Mouse (Mus musculus) ES-E14 (cell line): Measurements from ENCODE around the gene Sufu. TPM values are rescaled to one million over a fixed set of nuclear protein-coding genes. Genes with fewer than 3 reads are reported as not detected.

ENCODE experiments used
- DNase-seq: peaks from one replicate; pipeline ENCODE4 v3.0.0-alpha.2; 2013; ENCODE audit warnings: low read depth, low spot score
- H3K27ac ChIP-seq: 2 replicates; pipeline ENCODE4 v1.5.1; 2012; ENCODE audit warnings: low read depth, mild to moderate bottlenecking, low read length, moderate library complexity, mixed read lengths; ENCODE audit not compliant: poor library complexity, insufficient read depth, severe bottlenecking
- H3K36me3 ChIP-seq: 2 replicates; pipeline ENCODE4 v1.6.1; 2012; ENCODE audit warnings: mild to moderate bottlenecking, low read length, moderate library complexity, mixed read lengths; ENCODE audit not compliant: control insufficient read depth, poor library complexity, insufficient read depth, severe bottlenecking
- H3K4me1 ChIP-seq, 2 experiments: fragments of 150-350 bp in 1 of 2; sonication (generic) in 1 of 2; 2 replicates each; pipeline ENCODE4 v1.6.1; 2012; ENCODE audit warnings: low read length in 2 of 2, mild to moderate bottlenecking in 1 of 2, mixed read lengths in 1 of 2; ENCODE audit not compliant: control insufficient read depth in 2 of 2, insufficient read depth in 2 of 2, poor library complexity in 1 of 2
- H3K4me3 ChIP-seq, 2 experiments: fragments of 150-350 bp in 1 of 2; sonication (generic) in 1 of 2; 2 replicates each; pipeline ENCODE4 v1.5.1; 2012; ENCODE audit warnings: low read length in 2 of 2, low read depth in 1 of 2, mild to moderate bottlenecking in 1 of 2, mixed read lengths in 1 of 2; ENCODE audit not compliant: insufficient read depth in 1 of 2, poor library complexity in 1 of 2, severe bottlenecking in 1 of 2
- H3K9ac ChIP-seq: 2 replicates; pipeline ENCODE4 v1.6.1; 2012; ENCODE audit warnings: low read depth, mild to moderate bottlenecking, low read length, mixed read lengths; ENCODE audit not compliant: poor library complexity, insufficient read depth, severe bottlenecking
- H3K9me3 ChIP-seq: fragments of 150-350 bp; sonication (generic); 2 replicates; pipeline ENCODE4 v1.6.1; 2012; ENCODE audit warnings: low read depth, mild to moderate bottlenecking, low read length; ENCODE audit not compliant: control insufficient read depth, insufficient read depth
- CHD2 ChIP-seq: IDR thresholded peaks from 2 replicates; pipeline ENCODE4 v1.6.1; 2014; ENCODE audit warnings: mild to moderate bottlenecking, low read depth, low read length, inconsistent platforms
- HCFC1 ChIP-seq: IDR thresholded peaks from 2 replicates; pipeline ENCODE4 v1.6.1; 2012; ENCODE audit warnings: low read length, inconsistent platforms, borderline replicate concordance; ENCODE audit not compliant: insufficient read depth
- MAFK ChIP-seq: IDR thresholded peaks from 2 replicates; pipeline ENCODE4 v1.6.1; 2014; ENCODE audit warnings: mild to moderate bottlenecking, low read depth, low read length, inconsistent platforms; ENCODE audit not compliant: insufficient read depth
- ZC3H11A ChIP-seq: IDR thresholded peaks from 2 replicates; pipeline ENCODE4 v1.6.1; 2012; ENCODE audit warnings: low read depth, mild to moderate bottlenecking, inconsistent platforms, low read length, borderline replicate concordance
- ZNF384 ChIP-seq: IDR thresholded peaks from 2 replicates; pipeline ENCODE4 v1.6.1; 2012; ENCODE audit warnings: low read depth, low read length, inconsistent platforms
- in situ Hi-C, 2 experiments: fragments of 600-800 bp; cut with MboI; formaldehyde crosslinking; loops; one replicate each; pipeline ENCODE4 v1.15.1; 2025; ENCODE audit warnings: low sequenced_read_pairs in 2 of 2, inconsistent platforms in 1 of 2; ENCODE audit not compliant: unreplicated experiment in 2 of 2
- total RNA-seq: library from RNA; depleted of rRNA; stranded (reverse); fragments of 300-350 nt; gene quantifications from 2 replicates; pipeline ENCODE4 v1.2.3, GENCODE M21; 2012

Gene Sufu
- total RNA-seq, 1 experiment = 14.5 TPM

DNA sequence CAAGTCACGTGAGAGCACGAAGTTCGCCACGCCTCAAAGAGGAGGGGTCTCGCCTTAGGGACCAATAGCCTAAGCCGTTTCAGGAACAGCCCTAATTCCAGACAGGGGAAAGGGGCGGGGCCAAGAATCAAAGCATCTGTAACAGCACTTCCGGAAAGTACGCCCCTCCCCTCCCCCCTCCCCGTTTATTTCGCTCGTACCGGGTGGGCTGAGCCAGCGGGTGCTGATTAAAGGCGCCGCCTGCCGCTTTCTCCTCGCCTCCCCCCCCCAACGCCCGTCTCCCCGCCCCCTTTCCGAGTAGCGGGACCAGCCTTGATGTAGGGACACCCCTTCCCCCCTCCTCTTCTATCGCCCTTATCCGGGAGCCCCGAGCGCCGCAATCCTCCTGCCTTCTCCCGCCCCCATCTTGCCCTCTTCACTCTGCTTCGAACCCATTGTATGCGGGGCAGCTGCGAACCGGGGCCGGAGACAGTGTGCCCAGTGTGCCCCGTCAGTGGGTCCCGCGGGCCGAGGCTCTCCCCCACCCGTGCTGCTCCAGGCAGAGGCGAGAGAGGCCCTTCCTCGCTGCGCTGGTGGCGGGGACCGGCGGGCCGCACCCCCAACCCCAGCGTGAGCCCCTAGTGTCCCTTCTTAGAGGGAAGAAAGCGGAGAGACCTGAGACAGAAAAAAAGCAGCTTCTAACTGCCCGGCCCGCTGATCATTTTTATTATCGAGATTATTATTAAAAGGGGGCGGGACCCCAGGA, 103.3 kb downstream of the Sufu start:
- H3K4me3 ChIP-seq = peak overlapping the region; percentile 76 to 92
- DNase-seq = peak; percentile 100
- TF ChIP-seq CHD2 (no peak), ZNF384 (no peak), HCFC1 (no peak), MAFK (no peak), ZC3H11A (no peak)
- H3K9ac ChIP-seq = peak overlapping the region; percentile 95
- peaks cover 14 to 16% of the 10 kb centered on the region in 2 experiments for H3K4me1 ChIP-seq
- H3K9me3 ChIP-seq = no peaks in the 10 kb centered on the region
- peaks cover 4% of the 10 kb centered on the region; the same call in 1 of the 2 replicates for H3K36me3 ChIP-seq
- peak overlapping the region; percentile 98 for H3K27ac ChIP-seq
- in situ Hi-C loops = no loop called here

DNA sequence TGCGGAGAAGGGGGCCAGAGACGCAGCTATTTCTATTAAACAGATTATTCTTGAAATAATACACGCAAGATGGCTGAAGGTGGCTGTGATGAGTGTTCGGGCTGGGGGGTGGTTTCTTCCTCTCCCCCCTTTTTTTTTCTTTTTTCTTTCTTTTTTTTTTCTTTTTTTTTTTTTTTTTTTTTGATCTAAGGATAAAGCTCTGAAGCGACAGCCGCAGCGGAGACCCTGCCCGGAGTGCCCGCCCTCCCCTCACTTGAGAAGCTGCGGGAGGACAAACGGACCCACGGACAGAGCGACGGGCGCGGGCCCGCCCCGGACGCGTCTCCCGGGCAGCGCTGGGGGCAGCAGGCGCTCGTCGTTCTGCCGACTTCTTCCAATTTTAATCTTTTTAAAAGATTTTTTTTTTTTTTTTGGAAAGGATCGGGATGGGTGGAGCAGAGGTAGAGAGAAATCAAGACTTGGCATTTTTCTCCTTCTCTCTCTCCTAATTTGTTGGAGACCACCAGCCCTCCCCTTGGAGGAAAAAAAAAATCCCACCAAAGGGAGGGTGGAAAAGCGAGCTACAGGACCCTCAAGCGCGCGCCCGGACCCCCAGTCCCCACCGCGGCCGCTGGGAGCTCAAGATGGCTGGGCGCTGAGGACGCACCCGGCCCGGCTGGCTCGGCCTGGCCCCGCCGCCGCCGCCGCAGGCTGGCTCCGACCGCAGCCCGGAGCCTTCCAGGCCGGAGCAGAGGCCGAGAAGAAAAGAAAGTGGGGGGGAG, 104.1 kb downstream of the Sufu start:
- peak overlapping the region; percentile 95 for H3K9ac ChIP-seq
- TF ChIP-seq ZNF384 (peak; percentile 66), MAFK (no peak)
- peak overlapping the region; percentile 98 for H3K27ac ChIP-seq
- in situ Hi-C loops = no loop called here
- no peaks in the 10 kb centered on the region for H3K9me3 ChIP-seq
- no peak for DNase-seq
- H3K36me3 ChIP-seq = peaks cover 7% of the 10 kb centered on the region
- H3K4me3 ChIP-seq = peak overlapping the region; percentile 76 to 92
- peaks cover 18% of the 10 kb centered on the region in 2 experiments for H3K4me1 ChIP-seq

DNA sequence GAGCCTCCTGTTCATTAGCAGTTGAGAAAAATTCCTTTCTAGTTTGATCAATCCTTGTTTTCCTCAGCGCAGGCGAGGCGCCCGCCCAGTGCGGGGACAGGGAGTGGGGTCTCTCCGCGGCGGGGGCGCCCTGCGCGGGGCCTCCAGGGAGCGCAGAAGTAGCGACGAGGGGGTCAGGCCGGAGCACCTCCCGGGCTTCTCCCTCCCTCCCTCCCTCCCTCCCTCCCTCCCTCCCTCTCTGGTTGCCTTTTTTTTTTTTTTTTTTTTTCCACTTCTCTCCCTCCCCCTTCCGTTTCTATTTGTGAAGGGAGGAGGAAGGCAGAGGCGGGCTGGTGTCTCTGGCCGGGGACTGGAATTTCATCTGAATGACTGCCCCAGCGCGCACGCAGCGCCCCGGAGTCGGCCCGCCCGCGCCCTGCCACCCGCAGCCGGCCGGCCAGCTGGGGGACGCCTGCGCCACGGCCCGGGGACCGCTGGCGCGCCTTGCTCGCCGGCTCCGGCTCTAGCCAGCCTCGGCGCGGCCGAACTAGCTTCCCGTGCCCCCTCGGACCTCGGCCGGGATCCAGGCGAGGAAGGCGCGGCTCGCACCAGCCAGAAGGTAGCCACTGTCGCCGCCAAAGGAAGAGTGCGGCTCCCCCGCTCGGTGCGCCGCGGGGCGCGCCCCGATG, 104.8 kb downstream of the Sufu start, which contains the start of gene Trim8:
Gene Trim8 (plus strand): TSS at position 302 of the 668 bp plus-strand sequence.
- peaks cover 11% of the 10 kb centered on the region for H3K36me3 ChIP-seq
- peak within 1 kb of the TSS; percentile 76 to 92 for H3K4me3 ChIP-seq
- peak within 1 kb of the TSS; percentile 96 for H3K9ac ChIP-seq
- no peaks in the 10 kb centered on the region for H3K9me3 ChIP-seq
- in situ Hi-C loops = no loop called here
- no peak for DNase-seq
- peak within 1 kb of the TSS; percentile 98 for H3K27ac ChIP-seq
- TF ChIP-seq HCFC1 (0 out of 2 replicates have a peak, but pooled peaks have one; percentile 42), MAFK (no peak), ZNF384 (peak; percentile 94), ZC3H11A (no peak)
- peaks cover 18 to 19% of the 10 kb centered on the region in 2 experiments for H3K4me1 ChIP-seq

DNA sequence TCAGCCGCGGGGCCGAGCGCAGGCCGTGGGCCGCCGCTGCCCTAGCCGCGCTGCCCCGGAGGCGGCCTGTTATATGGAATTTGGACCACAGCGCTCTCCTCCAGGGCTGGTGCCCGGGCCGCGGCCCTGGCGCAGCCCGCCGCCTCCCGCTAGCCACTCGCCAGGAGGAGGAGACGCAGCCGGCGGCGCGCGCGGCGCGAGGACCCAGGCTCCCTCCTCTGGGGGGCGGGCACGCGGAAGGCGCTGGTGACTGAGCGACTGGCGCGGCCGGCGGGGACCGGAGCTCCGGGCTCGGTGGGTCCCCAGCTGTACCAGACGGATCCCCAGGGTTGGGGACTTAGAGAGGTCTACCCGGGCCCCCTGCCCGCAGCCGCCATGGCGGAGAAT, 105.4 kb downstream of the Sufu start:
- Histone ChIP-seq H3K9ac (peak overlapping the region; percentile 96), H3K4me3 (peak overlapping the region; percentile 76 to 92), H3K4me1 (peaks cover 14 to 16% of the 10 kb centered on the region in 2 experiments), H3K27ac (peak overlapping the region; percentile 98), H3K9me3 (no peaks in the 10 kb centered on the region), H3K36me3 (peaks cover 15% of the 10 kb centered on the region)
- DNase-seq = no peak
- in situ Hi-C loops = no loop called here
- no peak for TF ChIP-seq ZNF384
- TF ChIP-seq HCFC1 = no peak; the same call in 1 of the 2 replicates
- no peak for TF ChIP-seq CHD2
- TF ChIP-seq ZC3H11A = no peak
- no peak for TF ChIP-seq MAFK
